Comparison of ENCODE assay signal across 26 mouse cellular contexts in genomic region chr6:88918802-88919201, GRCm38 (mm10). TPM values are rescaled to one million over a fixed set of nuclear protein-coding genes. Genes with fewer than 3 reads are reported as not detected.
A peak's percentile ranks its signal among the peaks of the same experiment; 100 is the strongest.
DNase-seq lines count a peak whose midpoint lies in the region; ATAC-seq and TF ChIP-seq lines count a peak whose summit lies in the region.
"Had no signal": no experiment of that assay in that cellular context is flagged by ENCODE, and none has a peak within 500 bp of the region (broad histone marks: within the 10 kb centered on the region; RNA-seq: fewer than 3 reads in every experiment).

No protein-coding gene starts in this region.

- 76% methylated on average over 8 of the region's 8 CpGs for WGBS in embryonic facial prominence, embryonic 14.5 days
- WGBS in embryonic facial prominence, embryonic 10.5 days, result 71% methylated on average over 8 of the region's 8 CpGs
- WGBS in lung, embryonic 14.5 days, result 48% methylated on average over 8 of the region's 8 CpGs
- 66% methylated on average over 8 of the region's 8 CpGs for WGBS in lung, adult 2 months
- 69% methylated on average over 8 of the region's 8 CpGs for WGBS in midbrain, embryonic 15.5 days
- WGBS in midbrain, embryonic 13.5 days, result 79% methylated on average over 8 of the region's 8 CpGs

- H3K36me3 ChIP-seq in embryonic facial prominence, embryonic 14.5 days (ENCODE audit: control insufficient read depth, insufficient read depth, low read length), result no peaks in the 10 kb centered on the region
- no peaks in the 10 kb centered on the region for H3K36me3 ChIP-seq in embryonic facial prominence, embryonic 10.5 days (replicated peaks)
- no peaks in the 10 kb centered on the region for H3K36me3 ChIP-seq in lung, embryonic 14.5 days (ENCODE audit: insufficient read depth)
- H3K36me3 ChIP-seq in midbrain, embryonic 15.5 days (replicated peaks), result no peaks in the 10 kb centered on the region
- no peaks in the 10 kb centered on the region for H3K36me3 ChIP-seq in midbrain, embryonic 13.5 days
- H3K36me3 ChIP-seq: embryonic facial prominence, embryonic 15.5 days; heart, embryonic 12.5 days; heart, embryonic 15.5 days; hindbrain, embryonic 10.5 days; hindbrain, embryonic 13.5 days had no signal

- no peak for TF ChIP-seq CTCF in lung, embryonic 14.5 days (IDR thresholded peaks at IDR 0.05; ENCODE audit: low read depth)
- no peak for TF ChIP-seq CTCF in lung, adult 2 months (IDR thresholded peaks at IDR 0.05; ENCODE audit: insufficient read depth, low read length)

- no peak overlapping the region for H3K4me2 ChIP-seq in embryonic facial prominence, embryonic 14.5 days (ENCODE audit: low read depth, low read length)
- H3K4me2 ChIP-seq in lung, embryonic 14.5 days, result no peak overlapping the region
- no peak overlapping the region for H3K4me2 ChIP-seq in midbrain, embryonic 15.5 days
- H3K4me2 ChIP-seq in midbrain, embryonic 13.5 days (replicated peaks), result no peak overlapping the region
- H3K4me2 ChIP-seq: embryonic facial prominence, embryonic 15.5 days; heart, embryonic 12.5 days; heart, embryonic 15.5 days; hindbrain, embryonic 13.5 days had no signal

- no peak for TF ChIP-seq POLR2A in lung, adult 2 months (IDR thresholded peaks at IDR 0.05; ENCODE audit: borderline replicate concordance, extremely low read depth, low read depth, low read length)

- no peaks in the 10 kb centered on the region for H3K9me3 ChIP-seq in embryonic facial prominence, embryonic 14.5 days (ENCODE audit: control insufficient read depth, low read length)
- no peaks in the 10 kb centered on the region for H3K9me3 ChIP-seq in embryonic facial prominence, embryonic 10.5 days
- no peaks in the 10 kb centered on the region for H3K9me3 ChIP-seq in lung, embryonic 14.5 days (ENCODE audit: low read depth, low read length)
- H3K9me3 ChIP-seq in midbrain, embryonic 15.5 days, result no peaks in the 10 kb centered on the region
- no peaks in the 10 kb centered on the region for H3K9me3 ChIP-seq in midbrain, embryonic 13.5 days
- H3K9me3 ChIP-seq: embryonic facial prominence, embryonic 15.5 days; heart, embryonic 15.5 days; hindbrain, embryonic 10.5 days; hindbrain, embryonic 13.5 days had no signal

- H3K27me3 ChIP-seq in embryonic facial prominence, embryonic 14.5 days (replicated peaks; ENCODE audit: control insufficient read depth, insufficient read depth, low read length), result no peaks in the 10 kb centered on the region
- no peaks in the 10 kb centered on the region for H3K27me3 ChIP-seq in embryonic facial prominence, embryonic 10.5 days (replicated peaks; ENCODE audit: low read depth, poor library complexity, severe bottlenecking)
- no peaks in the 10 kb centered on the region for H3K27me3 ChIP-seq in lung, embryonic 14.5 days (ENCODE audit: insufficient read depth, low read length)
- H3K27me3 ChIP-seq in midbrain, embryonic 15.5 days (replicated peaks), result no peaks in the 10 kb centered on the region
- no peaks in the 10 kb centered on the region for H3K27me3 ChIP-seq in midbrain, embryonic 13.5 days
- H3K27me3 ChIP-seq: embryonic facial prominence, embryonic 15.5 days; heart, embryonic 12.5 days; heart, embryonic 15.5 days; hindbrain, embryonic 13.5 days had no signal

- no peak overlapping the region for H3K9ac ChIP-seq in embryonic facial prominence, embryonic 14.5 days (ENCODE audit: low read depth, low read length)
- no peak overlapping the region for H3K9ac ChIP-seq in lung, embryonic 14.5 days
- H3K9ac ChIP-seq in midbrain, embryonic 15.5 days, result no peak overlapping the region
- H3K9ac ChIP-seq in midbrain, embryonic 13.5 days (replicated peaks), result no peak overlapping the region
- H3K9ac ChIP-seq: embryonic facial prominence, embryonic 15.5 days; forebrain, postnatal 0 days; heart, embryonic 12.5 days; heart, embryonic 15.5 days; hindbrain, embryonic 13.5 days had no signal

- DNase-seq in embryonic facial prominence, embryonic 14.5 days (ENCODE audit: low spot score), result no peak
- DNase-seq in embryonic facial prominence, embryonic 10.5 days (ENCODE audit: low spot score), result no peak
- DNase-seq in lung, embryonic 14.5 days, result peak; percentile 29
- DNase-seq in lung, adult 2 months, result no peak
- DNase-seq in lung, postnatal 36 days, result peak; percentile 59
- DNase-seq: adrenal gland, adult 8-10 months; adrenal gland, postnatal 25 days; cerebellum, adult 11-12 months; cerebellum, adult 8-10 months; cerebellum, postnatal 10 days; cerebellum, postnatal 36 days; embryo, embryonic 11 days; forebrain, postnatal 0 days; gastrocnemius, postnatal 25 days; heart, adult 18-20 months; heart, postnatal 10 days; heart, postnatal 36 days had no signal

- H3K4me3 ChIP-seq in embryonic facial prominence, embryonic 14.5 days (ENCODE audit: low read depth, low read length), result no peak overlapping the region
- no peak overlapping the region for H3K4me3 ChIP-seq in embryonic facial prominence, embryonic 10.5 days
- no peak overlapping the region for H3K4me3 ChIP-seq in lung, embryonic 14.5 days (ENCODE audit: low read depth, low read length)
- H3K4me3 ChIP-seq in lung, adult 2 months (replicated peaks; ENCODE audit: extremely low read depth, low read depth, low read length), result no peak overlapping the region
- H3K4me3 ChIP-seq in midbrain, embryonic 15.5 days, result no peak overlapping the region
- H3K4me3 ChIP-seq in midbrain, embryonic 13.5 days (replicated peaks), result no peak overlapping the region
- H3K4me3 ChIP-seq: embryonic facial prominence, embryonic 15.5 days; heart, embryonic 12.5 days; heart, embryonic 15.5 days; hindbrain, embryonic 10.5 days; hindbrain, embryonic 13.5 days had no signal

- H3K4me1 ChIP-seq in embryonic facial prominence, embryonic 14.5 days (ENCODE audit: control insufficient read depth, insufficient read depth, low read length), result peaks cover 5% of the 10 kb centered on the region
- H3K4me1 ChIP-seq in embryonic facial prominence, embryonic 10.5 days, result peaks cover 3% of the 10 kb centered on the region
- H3K4me1 ChIP-seq in lung, embryonic 14.5 days (ENCODE audit: insufficient read depth), result 0 out of 2 replicates have a peak, but pooled peaks cover under 1% of the 10 kb centered on the region
- H3K4me1 ChIP-seq in lung, adult 2 months (ENCODE audit: control insufficient read depth, insufficient read depth, low read length), result peaks cover under 1% of the 10 kb centered on the region
- H3K4me1 ChIP-seq in midbrain, embryonic 15.5 days, result peaks cover 6% of the 10 kb centered on the region; the same call in 1 of the 2 replicates
- H3K4me1 ChIP-seq in midbrain, embryonic 13.5 days (replicated peaks), result peaks cover 1% of the 10 kb centered on the region; the same call in 1 of the 2 replicates

- H3K27ac ChIP-seq in embryonic facial prominence, embryonic 14.5 days (replicated peaks; ENCODE audit: low read depth, low read length), result no peak overlapping the region
- H3K27ac ChIP-seq in embryonic facial prominence, embryonic 10.5 days (replicated peaks), result no peak overlapping the region
- H3K27ac ChIP-seq in lung, embryonic 14.5 days (ENCODE audit: low read depth), result no peak overlapping the region
- H3K27ac ChIP-seq in midbrain, embryonic 15.5 days, result peak overlapping the region; percentile 20; the same call in 1 of the 2 replicates
- no peak overlapping the region for H3K27ac ChIP-seq in midbrain, embryonic 13.5 days
- H3K27ac ChIP-seq: embryonic facial prominence, embryonic 15.5 days; heart, embryonic 15.5 days; hindbrain, embryonic 10.5 days; hindbrain, embryonic 13.5 days had no signal

- 0 out of 2 replicates have a peak, but pooled peaks have one; percentile 22 for ATAC-seq in embryonic facial prominence, embryonic 14.5 days (ENCODE audit: low read depth)
- no peak for ATAC-seq in lung, embryonic 14.5 days (ENCODE audit: insufficient read depth)
- no peak for ATAC-seq in midbrain, embryonic 15.5 days (replicated peaks)
- no peak for ATAC-seq in midbrain, embryonic 13.5 days
- ATAC-seq: activated CD4-positive, CD25-positive, alpha-beta regulatory T cell, adult 4 months; forebrain, embryonic 14.5 days; forebrain, postnatal 0 days had no signal

RNA-seq across cellular contexts. Expression of gene Tpra1, which starts 16.8 kb away (rescaled TPM):
- 44.9 and 52.1 TPM in 2 replicates for polyA plus RNA-seq in embryonic facial prominence, embryonic 14.5 days (2014; fragmentation: Nextera tagmentation; extraction: Ambion mirVana)
- polyA plus RNA-seq in embryonic facial prominence, embryonic 10.5 days (2016; fragmentation: Nextera tagmentation; extraction: Ambion mirVana), result 54.4 and 56.7 TPM in 2 replicates
- 49.4 and 53.6 TPM in 2 replicates for polyA plus RNA-seq in lung, embryonic 14.5 days (2014; fragmentation: Nextera tagmentation; extraction: Ambion mirVana)
- polyA plus RNA-seq in lung, adult 2 months (2012; rRNA removed), result 176 and 184 TPM in 2 replicates
- 102 and 103 TPM in 2 replicates for polyA plus RNA-seq in midbrain, embryonic 15.5 days (2015; fragmentation: Nextera tagmentation; extraction: Ambion mirVana)
- polyA plus RNA-seq in midbrain, embryonic 13.5 days (2015; fragmentation: Nextera tagmentation; extraction: Ambion mirVana), result 66.9 and 70.2 TPM in 2 replicates

RNA-seq across cellular contexts. Expression of gene Mcm2, which starts 20.2 kb away (rescaled TPM):
- polyA plus RNA-seq in embryonic facial prominence, embryonic 14.5 days (2014; fragmentation: Nextera tagmentation; extraction: Ambion mirVana), result 94.6 and 117 TPM in 2 replicates
- polyA plus RNA-seq in embryonic facial prominence, embryonic 10.5 days (2016; fragmentation: Nextera tagmentation; extraction: Ambion mirVana), result 262 and 280 TPM in 2 replicates
- 153 and 164 TPM in 2 replicates for polyA plus RNA-seq in lung, embryonic 14.5 days (2014; fragmentation: Nextera tagmentation; extraction: Ambion mirVana)
- 11.1 and 12.6 TPM in 2 replicates for polyA plus RNA-seq in lung, adult 2 months (2012; rRNA removed)
- 24.7 and 28.8 TPM in 2 replicates for polyA plus RNA-seq in midbrain, embryonic 15.5 days (2015; fragmentation: Nextera tagmentation; extraction: Ambion mirVana)
- polyA plus RNA-seq in midbrain, embryonic 13.5 days (2015; fragmentation: Nextera tagmentation; extraction: Ambion mirVana), result 66.2 and 71.9 TPM in 2 replicates

RNA-seq across cellular contexts. Expression of gene Podxl2, which starts 44.0 kb away (rescaled TPM):
- 83.4 and 95.9 TPM in 2 replicates for polyA plus RNA-seq in embryonic facial prominence, embryonic 14.5 days (2014; fragmentation: Nextera tagmentation; extraction: Ambion mirVana)
- polyA plus RNA-seq in embryonic facial prominence, embryonic 10.5 days (2016; fragmentation: Nextera tagmentation; extraction: Ambion mirVana), result 52.1 and 56.3 TPM in 2 replicates
- polyA plus RNA-seq in lung, embryonic 14.5 days (2014; fragmentation: Nextera tagmentation; extraction: Ambion mirVana), result 52.0 and 56.7 TPM in 2 replicates
- 35.8 and 51.4 TPM in 2 replicates for polyA plus RNA-seq in lung, adult 2 months (2012; rRNA removed)
- 697 and 723 TPM in 2 replicates for polyA plus RNA-seq in midbrain, embryonic 15.5 days (2015; fragmentation: Nextera tagmentation; extraction: Ambion mirVana)
- 478 and 520 TPM in 2 replicates for polyA plus RNA-seq in midbrain, embryonic 13.5 days (2015; fragmentation: Nextera tagmentation; extraction: Ambion mirVana)
- polyA plus RNA-seq: activated CD4-positive, CD25-positive, alpha-beta regulatory T cell, adult 4 months had no signal

Comparison
In these comparisons a context has a peak if more than half of its experiments do, and no peak if none do; other contexts are left out.
1. DNase-seq: peak in lung, embryonic 14.5 days (single experiment) and lung, postnatal 36 days (single experiment); none in embryonic facial prominence, embryonic 14.5 days (single experiment), embryonic facial prominence, embryonic 10.5 days (single experiment) and lung, adult 2 months (single experiment).